Mouse (Mus musculus) spleen, adult 2 months (tissue): ENCODE data around the gene Gm15557.

Experiments used
- CTCF ChIP-seq: fragments of 200-500 bp; IDR thresholded peaks from 2 replicates; pipeline ENCODE4 v1.5.1; 2011; ENCODE audit warnings: mild to moderate bottlenecking, inconsistent platforms; ENCODE audit not compliant: insufficient read depth, insufficient read length, insufficient replicate concordance; ENCODE audit errors: extremely low read depth
- POLR2A ChIP-seq: fragments of 200-500 bp; IDR thresholded peaks from 2 replicates; pipeline ENCODE4 v1.6.1; 2011; ENCODE audit warnings: low read depth, low read length, inconsistent platforms

DNA sequence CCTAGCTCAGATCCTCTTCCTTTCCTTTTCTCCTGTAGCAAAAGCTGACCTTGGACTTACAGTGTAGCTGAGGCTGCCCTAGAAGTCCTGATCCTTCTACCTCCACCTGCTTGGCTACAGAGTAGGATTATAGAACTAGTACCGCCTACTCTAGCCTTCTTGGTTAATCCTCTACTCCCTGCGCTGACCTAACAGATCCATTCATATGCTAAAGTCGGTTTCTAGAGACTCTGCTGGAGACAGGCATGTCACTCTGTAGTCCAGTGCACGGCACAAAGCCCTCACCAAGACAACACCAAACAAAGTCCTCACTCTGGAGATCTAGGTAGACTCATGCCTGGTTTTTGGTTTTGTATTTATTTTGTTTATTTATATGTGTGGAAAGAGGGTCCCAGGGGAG, 6.0 kb downstream of the Gm15557 start:
- TF ChIP-seq CTCF = no peak
- no peak for TF ChIP-seq POLR2A
